Mouse (Mus musculus) layer of hippocampus, postnatal 14 days (tissue): ENCODE data around the gene Zdhhc7. TPM values are rescaled to one million over a fixed set of nuclear protein-coding genes. Genes with fewer than 3 reads are reported as not detected.

ENCODE experiments used
- DNase-seq, 2 experiments: peaks; one replicate each; pipeline ENCODE4 v3.0.0; 2021 to 2022; ENCODE audit warnings: low spot score in 2 of 2, mixed read lengths in 1 of 2
- total RNA-seq, 2 experiments: library from RNA; stranded (reverse); gene quantifications; 2 replicates each; pipeline ENCODE4 v1.2.3; 2021

Gene Zdhhc7
- total RNA-seq, 2 experiments from 2014 or later = 39.1 to 42.1 TPM

DNA sequence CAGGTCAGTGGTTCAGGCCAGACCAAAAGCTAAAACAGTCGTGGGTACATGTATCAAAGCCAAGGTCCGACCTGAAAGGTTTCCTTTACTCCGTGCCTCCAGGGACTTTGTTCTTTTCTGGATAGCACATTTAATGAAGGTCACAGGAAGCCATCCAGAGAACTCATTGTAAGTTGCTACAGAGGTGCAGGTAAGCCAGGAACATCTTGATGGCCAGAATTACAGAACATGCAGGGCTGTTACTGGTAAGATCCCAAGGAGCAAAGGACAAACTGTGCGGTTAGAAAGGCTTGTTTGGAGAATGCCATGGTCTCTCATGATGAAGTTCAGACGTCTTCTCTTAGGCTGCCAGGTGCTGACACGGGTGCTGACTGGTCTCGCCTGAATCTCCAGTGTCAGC is 15.3 kb upstream of the Zdhhc7 start:
- DNase-seq = no peak

DNA sequence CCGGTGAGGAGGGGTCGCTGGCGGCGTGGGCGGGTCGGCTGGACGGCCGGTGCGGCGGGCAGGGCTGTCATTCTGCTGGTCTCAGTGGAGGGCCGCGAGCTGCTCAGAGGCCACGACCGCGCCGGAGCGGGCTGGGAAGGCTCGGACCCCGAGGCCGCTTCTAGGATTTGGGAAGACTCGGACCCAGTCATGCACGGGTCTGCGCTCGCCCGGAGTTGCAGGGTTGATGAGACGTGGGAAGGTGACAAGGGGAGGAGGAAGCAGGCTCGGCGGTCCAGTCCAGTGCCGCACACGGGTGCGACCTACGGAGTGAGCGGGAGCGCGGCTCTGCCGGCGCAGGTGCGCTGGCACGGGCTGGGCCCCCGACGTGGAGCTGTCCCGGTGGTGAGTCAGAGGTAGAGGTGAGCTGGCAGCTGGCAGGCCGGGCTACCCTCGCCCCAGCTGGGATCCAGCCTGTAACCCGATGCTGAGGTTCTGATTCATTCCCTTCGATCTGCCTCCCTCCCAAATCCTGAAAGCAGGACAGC is 13.1 kb upstream of the Zdhhc7 start:
- no peak for DNase-seq

DNA sequence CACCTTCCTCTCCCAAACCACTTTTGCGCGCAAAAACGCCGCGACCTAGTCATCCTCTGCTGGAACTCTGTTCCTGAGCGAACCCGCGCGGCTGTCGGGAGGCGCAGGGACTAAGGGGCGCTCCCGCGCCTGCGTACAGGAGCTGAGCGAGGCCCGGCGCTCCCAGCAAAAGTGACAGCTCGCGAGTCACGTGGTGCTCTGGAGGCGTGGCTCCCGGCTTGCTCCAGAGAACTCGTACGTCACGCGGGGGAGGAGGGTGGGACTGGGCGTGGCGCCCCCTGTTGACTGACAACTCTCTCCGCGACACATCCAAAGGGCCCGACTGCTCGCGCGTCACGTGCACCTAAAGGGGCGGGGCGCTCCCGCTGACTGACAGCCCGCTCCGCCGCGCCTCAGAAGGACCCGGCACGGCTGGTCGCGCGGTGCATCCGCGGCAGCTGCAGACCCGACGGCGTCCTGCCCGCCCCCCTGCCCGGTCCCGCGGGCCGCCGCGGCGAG is 12.5 kb upstream of the Zdhhc7 start, which contains the start of gene 6430548M08Rik:
Gene 6430548M08Rik (plus strand): TSS at position 395 of the 498 bp plus-strand sequence.
- peak; percentile 99 to 100 for DNase-seq

DNA sequence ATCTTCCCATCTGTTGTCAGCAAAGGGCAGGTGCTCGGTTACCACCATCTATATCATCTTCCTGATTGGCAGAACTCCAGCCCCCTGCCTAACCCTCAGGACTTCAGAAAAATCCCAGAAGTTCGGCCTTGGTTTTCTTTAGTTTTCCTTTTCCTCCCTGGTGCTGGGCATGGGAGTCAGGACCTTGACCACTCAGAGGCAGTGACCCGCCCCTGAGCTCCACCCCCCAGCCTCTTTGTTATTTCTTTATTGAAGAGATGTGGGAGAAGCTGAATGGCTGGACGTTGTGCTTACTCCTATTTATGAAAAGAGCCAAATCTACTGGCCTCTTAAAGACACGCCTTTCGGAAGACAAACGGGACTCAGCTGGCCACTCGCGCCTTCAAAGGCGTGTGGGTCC is 12.0 kb upstream of the Zdhhc7 start:
- no peak for DNase-seq

DNA sequence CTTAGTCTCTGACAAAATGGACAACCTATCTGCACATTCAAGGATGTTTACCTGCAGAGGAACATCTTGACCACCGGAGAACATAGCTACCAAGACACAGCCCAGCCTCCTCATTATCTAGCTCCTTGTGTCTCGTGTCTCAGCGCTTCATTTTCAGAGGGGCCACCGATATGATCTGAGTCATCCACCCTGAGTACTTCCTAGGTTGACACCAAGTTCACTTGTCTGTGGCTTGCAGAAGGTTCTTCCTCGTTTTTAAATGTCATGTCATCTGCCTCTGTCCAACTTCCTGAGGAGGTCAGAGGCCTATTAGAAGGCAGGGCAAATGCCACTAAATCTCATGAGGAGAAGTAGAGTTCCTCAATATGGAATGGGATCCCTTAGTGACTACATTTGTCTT is 11.3 kb upstream of the Zdhhc7 start:
- no peak for DNase-seq

DNA sequence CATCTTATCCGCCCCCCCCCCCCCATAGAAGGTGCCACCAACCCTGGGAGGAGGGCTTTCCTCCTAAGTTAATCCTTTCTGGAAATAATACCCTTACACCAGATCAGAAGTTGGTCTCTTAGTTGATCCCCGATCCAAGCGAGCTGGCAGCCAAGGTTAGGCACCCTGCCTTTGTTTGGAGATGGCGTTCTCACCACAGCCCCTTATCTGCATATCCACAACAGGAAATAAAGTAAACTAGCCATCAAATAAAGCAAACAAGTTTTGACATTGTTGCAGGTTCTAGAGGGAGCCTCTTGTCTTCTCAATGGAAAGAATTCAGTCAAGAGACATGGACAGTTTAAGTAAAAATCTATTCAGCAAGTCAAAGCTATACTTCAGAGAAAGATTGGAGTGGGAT is 10.1 kb upstream of the Zdhhc7 start:
- no peak for DNase-seq

DNA sequence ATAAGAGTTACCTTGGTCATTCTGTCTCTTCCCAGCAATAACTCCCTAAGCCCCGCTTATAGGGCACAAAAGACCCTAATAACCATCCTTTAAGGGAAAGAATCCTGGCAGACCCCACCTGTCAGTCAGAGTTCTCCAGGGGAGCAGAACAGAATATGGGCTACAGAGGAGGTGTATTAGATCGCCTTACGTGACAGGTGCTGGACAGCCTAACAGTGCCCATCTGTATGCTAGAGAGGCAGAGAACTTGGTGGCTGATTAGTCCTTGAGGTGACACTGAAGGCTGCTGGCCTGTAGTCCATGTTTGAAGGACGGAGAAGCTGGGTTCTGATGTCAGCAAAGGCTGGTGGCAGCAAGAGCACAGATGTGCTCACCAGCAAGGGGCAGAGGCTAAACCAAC is 9.7 kb upstream of the Zdhhc7 start:
- no peak for DNase-seq

DNA sequence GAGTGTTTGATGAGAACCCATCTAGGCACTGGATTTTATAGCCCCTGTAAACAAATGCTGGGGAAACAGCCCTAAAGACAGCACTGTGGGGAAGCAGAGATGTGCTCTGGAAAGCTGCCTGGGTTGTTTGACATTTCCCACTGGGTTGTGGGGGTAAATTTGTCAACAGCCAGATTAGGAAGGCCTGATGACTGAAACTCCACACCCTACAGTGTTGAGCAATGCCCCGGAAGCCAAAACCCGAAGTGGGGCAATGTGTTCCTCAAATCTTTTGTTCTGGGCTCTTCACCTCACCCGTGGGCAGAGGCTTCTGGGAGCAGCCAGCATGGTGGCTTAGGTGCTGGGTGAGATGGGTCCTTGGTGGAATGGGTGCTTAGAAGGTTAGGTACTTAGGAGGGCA is 7.9 kb upstream of the Zdhhc7 start:
- DNase-seq = no peak

DNA sequence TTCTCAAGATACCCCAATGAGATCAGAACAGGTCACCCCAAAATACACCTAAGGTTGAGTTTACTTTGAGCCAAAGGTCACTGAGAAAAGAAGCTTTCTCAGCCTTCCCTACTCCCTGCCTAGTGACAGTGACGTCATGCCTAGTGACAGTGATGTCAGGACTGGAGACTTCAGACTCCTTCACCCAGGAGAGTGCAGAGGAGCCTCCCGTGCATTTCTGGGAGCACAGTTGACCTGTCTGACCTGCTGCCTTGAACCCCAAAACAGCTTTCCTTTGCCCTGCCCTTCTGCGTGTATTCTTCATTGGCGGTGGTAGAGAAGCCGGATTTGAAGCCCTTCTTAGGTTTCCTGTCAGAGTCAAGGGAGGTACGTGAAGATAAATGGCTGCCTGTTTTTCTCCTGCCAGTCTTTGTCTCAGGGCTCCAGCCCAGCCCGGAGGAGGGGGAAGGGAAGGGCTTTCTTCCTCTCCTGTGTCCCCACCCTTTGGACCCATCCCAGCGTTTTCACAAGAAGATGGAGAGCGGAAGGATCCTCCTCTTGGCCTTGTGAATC is 3.5 kb upstream of the Zdhhc7 start:
- no peak for DNase-seq

DNA sequence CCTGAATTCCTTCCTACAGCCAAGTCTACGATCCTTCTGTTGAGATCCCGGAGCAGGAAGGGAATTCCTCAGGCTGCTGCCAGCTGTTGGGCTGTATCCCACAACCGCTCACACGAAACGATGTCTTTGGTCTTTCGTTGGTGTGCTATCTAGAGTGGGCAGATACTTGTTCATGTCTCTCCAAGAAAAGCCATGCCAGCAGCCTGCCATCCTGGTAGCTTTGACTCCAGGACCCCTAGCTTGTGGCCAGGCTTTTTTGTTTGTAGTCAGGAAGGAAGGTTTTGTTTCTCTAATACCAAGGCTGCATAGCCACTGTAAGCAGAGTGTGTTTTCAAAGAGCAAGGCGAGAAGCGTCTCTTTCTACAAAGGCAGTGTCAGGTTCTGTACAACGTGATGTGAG is 2.6 kb upstream of the Zdhhc7 start:
- no peak for DNase-seq

DNA sequence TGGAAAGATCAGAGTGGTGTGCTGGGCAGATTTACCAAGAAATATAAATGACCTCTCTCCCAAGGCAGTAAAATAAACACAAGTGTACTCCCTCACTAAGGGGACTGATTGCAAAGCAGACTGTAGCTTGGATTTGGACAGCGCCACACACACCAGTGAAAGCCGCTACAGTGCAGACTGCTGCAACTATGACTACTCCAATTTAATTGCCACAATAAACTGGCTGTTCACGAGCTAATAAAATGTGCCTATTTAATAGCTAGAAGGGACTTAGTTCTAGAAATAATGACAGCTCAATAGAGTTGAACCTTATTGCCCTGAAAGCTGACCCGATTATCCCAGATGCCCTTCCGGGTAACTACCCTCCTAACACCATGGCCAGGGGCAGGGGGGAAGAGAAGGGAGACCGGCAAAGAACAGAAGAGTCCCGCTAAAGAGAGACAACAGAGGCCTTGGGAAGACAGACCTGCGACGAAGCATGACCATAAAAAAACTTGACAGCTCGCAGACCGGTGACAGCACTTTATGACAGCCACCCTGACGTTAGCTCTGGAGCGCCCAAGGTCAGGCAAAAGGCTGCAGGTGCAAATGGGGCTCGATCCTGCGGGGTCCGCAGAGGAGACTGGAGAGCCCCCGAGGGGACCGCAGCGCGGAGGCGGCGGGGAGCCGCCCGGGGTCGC is 754 bp downstream of the Zdhhc7 start:
- no peak for DNase-seq

DNA sequence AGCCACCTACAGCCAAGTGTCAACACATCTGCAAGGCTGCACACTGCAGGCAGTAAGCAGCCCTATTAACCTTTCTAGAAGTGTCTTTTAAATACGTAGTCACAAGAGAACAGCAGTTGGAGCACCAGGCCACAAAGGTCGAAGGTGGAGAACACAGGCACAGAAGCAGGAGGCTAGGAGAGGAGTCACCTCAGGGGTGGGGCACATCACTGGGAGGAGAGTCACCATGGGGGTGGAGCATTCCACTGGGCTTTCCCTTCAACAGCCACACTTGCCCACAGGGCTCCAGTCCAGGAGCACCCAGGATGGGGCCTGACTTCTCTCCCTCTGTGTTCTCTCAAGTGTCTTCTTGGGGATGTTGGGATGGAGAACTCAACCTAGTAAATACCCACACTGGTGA is 4.8 kb downstream of the Zdhhc7 start:
- DNase-seq = no peak

DNA sequence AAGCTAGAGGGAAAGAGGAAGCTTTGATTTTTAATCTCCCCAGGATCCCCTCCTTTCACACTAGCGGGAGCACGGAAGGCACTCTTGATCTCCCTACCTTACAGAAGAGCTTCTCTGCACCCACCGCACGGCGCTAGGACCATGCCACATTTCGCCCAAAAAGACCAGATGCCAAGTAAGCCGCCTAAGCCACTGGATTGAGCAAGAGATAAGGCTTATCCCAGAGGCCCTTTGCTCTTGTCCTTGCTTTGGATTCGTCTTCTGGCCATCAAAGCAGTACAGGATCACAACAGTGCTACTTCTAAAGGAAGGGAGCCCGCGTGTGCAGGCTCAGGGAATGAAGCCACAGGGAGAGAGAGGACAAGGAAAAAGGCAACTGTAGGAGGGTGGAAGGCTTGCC is 6.5 kb downstream of the Zdhhc7 start:
- DNase-seq = no peak

DNA sequence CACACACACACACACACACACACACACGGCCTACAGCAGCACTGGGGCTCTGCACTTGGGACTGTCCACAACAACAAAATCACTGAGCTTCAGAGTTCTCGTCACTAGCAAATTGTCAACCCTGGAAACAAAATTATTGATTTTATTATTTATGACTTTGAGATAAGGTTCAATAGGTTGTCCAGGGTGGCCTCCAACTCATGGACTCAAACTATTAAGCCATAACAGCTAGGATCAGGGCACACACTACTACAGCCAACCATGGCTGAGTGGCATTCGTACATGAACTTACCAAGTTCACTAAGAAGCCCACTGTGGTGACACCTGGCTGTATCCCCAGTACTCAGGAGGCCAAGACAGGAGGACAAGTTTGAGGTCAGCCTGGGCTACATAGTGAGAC is 8.2 kb downstream of the Zdhhc7 start:
- DNase-seq = no peak

DNA sequence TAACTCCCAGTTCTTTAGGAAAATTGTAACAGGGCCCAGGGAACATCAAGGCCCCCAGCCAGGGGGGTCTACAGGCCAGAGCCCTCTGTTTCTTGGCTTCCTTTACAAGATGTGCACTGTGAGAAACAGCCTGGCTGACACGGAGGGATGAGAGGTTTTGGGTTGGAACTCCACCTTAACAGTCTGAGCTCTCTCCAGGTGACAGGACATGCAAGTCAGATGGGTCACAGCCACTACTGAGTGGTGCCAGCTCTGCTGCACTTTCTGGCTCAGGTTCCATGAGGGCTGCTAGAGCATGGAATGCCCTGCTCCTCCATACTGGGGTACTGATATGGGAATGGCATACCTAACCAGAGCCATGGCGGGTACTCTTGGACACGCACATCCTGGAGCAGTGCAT is 10.2 kb downstream of the Zdhhc7 start:
- DNase-seq = no peak

DNA sequence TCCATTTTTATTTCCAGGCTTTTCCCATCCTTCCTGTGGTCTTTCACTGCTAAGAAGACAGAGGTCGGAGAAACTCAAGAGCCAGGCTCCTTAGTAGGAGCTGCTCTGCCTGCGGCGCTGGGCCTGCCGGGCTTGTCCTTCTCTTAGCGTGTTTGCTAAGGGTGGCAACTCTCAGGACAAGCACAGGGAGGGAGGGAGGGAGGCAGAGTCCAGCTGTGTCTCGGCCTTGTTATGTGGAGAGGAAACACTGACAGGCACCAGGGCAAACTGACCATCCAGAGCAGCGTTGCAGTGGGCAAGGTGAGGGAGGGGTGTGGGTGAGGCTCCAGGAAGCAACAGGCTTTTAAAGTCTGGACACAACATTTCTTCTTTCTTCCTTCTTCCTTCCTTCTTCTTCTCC is 11.8 kb downstream of the Zdhhc7 start:
- DNase-seq = no peak

DNA sequence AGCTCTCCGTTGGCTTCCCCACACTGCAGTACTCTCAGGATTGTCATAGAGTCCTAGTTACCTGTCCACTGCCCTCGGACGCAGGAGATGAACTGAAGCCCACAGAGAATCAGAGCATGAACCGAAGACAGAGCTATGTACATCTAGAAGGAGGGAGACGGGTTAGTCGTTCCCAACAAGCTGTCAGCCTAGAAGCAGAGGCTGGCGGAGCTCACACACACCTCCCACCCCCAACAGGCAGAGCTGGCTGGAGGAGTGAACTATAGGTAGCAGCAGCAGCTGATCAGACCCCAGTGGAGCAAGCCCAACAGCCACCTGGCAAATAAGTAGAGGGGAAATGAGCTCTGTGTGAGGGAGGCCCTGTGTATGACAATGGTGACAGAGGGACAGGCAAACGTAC is 16.5 kb downstream of the Zdhhc7 start:
- no peak for DNase-seq

DNA sequence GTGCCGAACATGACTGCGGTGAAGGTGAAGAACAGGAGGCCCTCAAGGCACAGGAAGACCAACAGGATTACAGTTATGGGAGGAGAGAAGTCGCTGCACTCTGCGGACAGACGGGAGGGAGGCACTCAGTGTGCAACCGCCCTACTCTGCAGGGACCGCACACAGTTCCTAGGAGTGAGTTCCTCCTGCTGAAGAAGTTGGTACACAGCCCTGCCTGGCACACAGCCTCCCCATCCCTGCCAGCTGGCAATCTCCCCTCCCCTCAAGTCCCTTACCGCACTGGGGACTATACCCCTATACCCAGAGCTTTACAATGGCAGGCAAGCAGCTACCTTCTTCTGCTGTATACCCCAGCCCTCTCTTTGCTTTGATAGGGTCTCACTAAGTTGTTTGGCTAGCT is 18.0 kb downstream of the Zdhhc7 start:
- DNase-seq = peak in 1 of 2 experiments; percentile 36

DNA sequence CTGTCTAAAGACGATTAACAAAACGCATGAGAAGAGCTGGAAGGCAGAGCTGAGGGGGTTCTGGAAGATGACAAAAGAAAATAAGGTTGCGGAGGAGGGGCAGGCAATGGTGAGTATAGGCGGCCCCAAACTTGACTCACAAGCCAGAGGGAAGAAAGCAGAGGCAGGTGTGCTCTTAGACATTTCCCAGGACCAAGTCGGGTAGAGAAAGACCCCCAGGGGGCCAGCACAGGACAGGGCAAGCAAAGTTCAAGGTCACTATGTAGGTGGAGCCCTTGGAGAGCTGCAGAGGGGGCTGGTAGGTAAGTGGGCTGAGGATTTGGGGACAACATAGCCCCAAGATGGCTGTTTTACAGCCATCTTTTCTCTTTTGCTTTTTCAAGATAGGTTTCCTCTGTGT is 21.9 kb downstream of the Zdhhc7 start:
- no peak for DNase-seq

DNA sequence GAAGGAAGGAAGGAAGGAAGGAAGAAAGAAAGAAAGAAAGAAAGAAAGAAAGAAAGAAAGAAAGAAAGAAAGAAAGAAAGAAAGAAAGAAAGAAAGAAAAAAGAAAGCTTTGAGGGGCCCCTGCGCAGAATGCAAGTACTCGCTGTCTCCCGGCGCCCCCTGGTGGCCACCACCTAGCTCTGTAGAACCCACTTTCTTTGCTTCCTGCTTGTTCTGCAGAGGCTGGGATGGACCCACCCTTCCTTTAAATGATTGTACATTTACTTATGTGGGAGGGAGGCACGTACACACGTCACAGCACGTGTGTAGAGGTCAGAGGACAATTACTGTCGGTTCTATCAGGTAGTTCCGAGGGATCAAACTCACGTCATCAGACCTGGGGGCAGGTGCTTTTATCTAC is 23.2 kb downstream of the Zdhhc7 start:
- DNase-seq = peak; percentile 65 to 73

DNA sequence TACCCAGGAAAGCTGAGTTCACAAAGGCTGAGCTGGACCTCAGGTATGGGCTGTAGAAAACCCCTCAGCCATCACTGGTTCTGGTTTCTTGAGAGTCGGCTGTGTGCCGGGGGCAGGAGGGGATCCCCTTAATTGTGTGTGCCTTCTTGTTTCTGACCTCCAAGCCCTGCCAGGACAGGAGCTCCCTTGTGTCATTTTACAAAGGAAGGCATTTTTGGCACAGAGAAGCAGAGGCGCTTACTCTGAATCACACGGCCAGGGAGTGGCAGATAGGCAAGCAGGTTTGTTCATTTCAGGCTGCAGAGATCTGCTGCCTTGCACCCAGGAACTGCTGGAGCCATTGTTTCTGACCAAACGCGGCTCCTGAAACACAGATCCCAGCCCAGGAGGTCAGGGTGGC is 25.9 kb downstream of the Zdhhc7 start:
- DNase-seq = no peak

DNA sequence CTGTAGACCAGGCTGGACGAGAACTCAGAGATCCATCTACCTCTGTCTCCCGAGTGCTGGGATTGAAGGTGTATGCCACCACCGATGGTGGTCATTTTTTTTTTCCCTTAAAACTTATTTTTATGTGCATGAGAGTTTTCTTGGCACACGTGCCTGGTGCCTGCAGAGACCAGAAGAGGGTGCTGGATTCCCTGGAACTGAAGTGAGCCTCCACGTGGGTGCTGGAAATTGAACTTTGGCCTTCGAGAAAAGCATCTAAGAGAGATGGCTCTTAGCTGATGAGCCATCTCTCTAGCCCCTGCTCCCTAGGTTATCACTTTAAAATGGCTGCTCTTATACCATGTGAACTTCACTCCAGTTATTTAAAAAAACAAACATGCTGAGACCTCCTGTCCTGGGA is 26.8 kb downstream of the Zdhhc7 start:
- no peak for DNase-seq

DNA sequence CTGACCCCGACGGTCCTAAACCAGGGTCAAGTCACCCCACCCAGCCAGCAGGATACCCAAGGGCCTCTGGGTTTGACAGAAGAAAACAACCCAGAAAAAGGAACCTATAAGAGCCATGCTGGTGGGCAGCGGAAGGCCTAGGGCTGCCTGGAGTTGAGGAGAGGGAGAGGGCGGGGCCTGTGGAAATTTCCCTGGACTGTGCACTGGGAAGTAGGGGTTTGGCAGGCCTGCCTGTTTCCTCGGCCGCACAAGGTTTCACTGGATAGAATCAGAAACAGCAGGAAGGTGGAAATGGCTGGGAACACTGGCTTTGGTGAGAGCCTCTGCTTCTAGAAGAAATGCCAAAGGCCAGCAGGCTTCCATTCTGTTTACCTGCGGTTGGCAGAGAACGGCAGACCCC is 28.5 kb downstream of the Zdhhc7 start:
- DNase-seq = no peak
